20 mouse cellular contexts compared by ENCODE assay signal in genomic region chr4:130978981-130979380, GRCm38 (mm10). TPM values are rescaled to one million over a fixed set of nuclear protein-coding genes. Genes with fewer than 3 reads are reported as not detected.
A peak's percentile ranks its signal among the peaks of the same experiment; 100 is the strongest.
DNase-seq lines count a peak whose midpoint lies in the region; ATAC-seq and TF ChIP-seq lines count a peak whose summit lies in the region.
"Had no signal": no experiment of that assay in that cellular context is flagged by ENCODE, and none has a peak within 500 bp of the region (broad histone marks: within the 10 kb centered on the region; RNA-seq: fewer than 3 reads in every experiment).

No protein-coding gene starts in this region.

- no peak for TF ChIP-seq CTCF in heart, adult 2 months (IDR thresholded peaks at IDR 0.05)

- TF ChIP-seq EP300 in heart, adult 2 months (IDR thresholded peaks at IDR 0.05; ENCODE audit: insufficient read depth, low read depth, low read length) = no peak

- 52% methylated on average over 3 of the region's 3 CpGs for WGBS in heart, adult 2 months
- WGBS in heart, embryonic 10.5 days = 70% methylated on average over 3 of the region's 3 CpGs
- WGBS in kidney, embryonic 16.5 days = 55% methylated on average over 3 of the region's 3 CpGs

- no peaks in the 10 kb centered on the region for H3K79me2 ChIP-seq in heart, adult 2 months (replicated peaks; ENCODE audit: control insufficient read depth, insufficient read depth, low read length)

- no peaks in the 10 kb centered on the region for H3K9me3 ChIP-seq in heart, embryonic 10.5 days
- H3K9me3 ChIP-seq in kidney, embryonic 16.5 days (ENCODE audit: low read length) = no peaks in the 10 kb centered on the region
- H3K9me3 ChIP-seq: heart, embryonic 13.5 days; hindbrain, embryonic 13.5 days; liver, embryonic 15.5 days; neural tube, embryonic 15.5 days had no signal

- ATAC-seq in kidney, embryonic 16.5 days (ENCODE audit: low FRiP score, low TSS enrichment) = no peak
- ATAC-seq: forebrain, embryonic 14.5 days; midbrain, embryonic 16.5 days had no signal

- no peak overlapping the region for H3K4me3 ChIP-seq in heart, adult 2 months
- no peak overlapping the region for H3K4me3 ChIP-seq in heart, embryonic 10.5 days
- H3K4me3 ChIP-seq in kidney, embryonic 16.5 days (ENCODE audit: low read length) = no peak overlapping the region
- H3K4me3 ChIP-seq: heart, embryonic 13.5 days; hindbrain, embryonic 13.5 days; liver, embryonic 15.5 days; neural tube, embryonic 15.5 days had no signal

- H3K27me3 ChIP-seq in heart, adult 2 months (ENCODE audit: control insufficient read depth, insufficient read depth, low read length) = no peaks in the 10 kb centered on the region
- 0 out of 2 replicates have a peak, but pooled peaks cover 7% of the 10 kb centered on the region for H3K27me3 ChIP-seq in heart, embryonic 10.5 days (ENCODE audit: insufficient read depth, poor library complexity, severe bottlenecking)
- H3K27me3 ChIP-seq in kidney, embryonic 16.5 days (ENCODE audit: insufficient read depth, low read length) = no peaks in the 10 kb centered on the region
- H3K27me3 ChIP-seq: heart, embryonic 13.5 days; liver, embryonic 15.5 days; neural tube, embryonic 15.5 days had no signal

- H3K4me1 ChIP-seq in heart, adult 2 months (ENCODE audit: control insufficient read depth, insufficient read depth, low read length) = no peaks in the 10 kb centered on the region
- H3K4me1 ChIP-seq in heart, embryonic 10.5 days = no peaks in the 10 kb centered on the region; the same call in 1 of the 2 replicates
- no peaks in the 10 kb centered on the region for H3K4me1 ChIP-seq in kidney, embryonic 16.5 days (ENCODE audit: insufficient read depth, low read length)
- H3K4me1 ChIP-seq: heart, embryonic 13.5 days; liver, embryonic 15.5 days; neural tube, embryonic 15.5 days had no signal

- H3K4me2 ChIP-seq in kidney, embryonic 16.5 days (replicated peaks; ENCODE audit: low read depth, low read length) = no peak overlapping the region
- H3K4me2 ChIP-seq: heart, embryonic 13.5 days; hindbrain, embryonic 13.5 days; liver, embryonic 15.5 days; neural tube, embryonic 15.5 days had no signal

- DNase-seq in heart, adult 2 months = peak; percentile 46 to 50
- no peak for DNase-seq in heart, embryonic 10.5 days (ENCODE audit: low spot score)
- DNase-seq in NIH3T3 (ENCODE audit: low read depth) = peak; percentile 28
- peak; percentile 20 to 28 for DNase-seq in gastrocnemius, postnatal 36 days
- peak; percentile 31 to 34 for DNase-seq in heart, postnatal 36 days
- no peak for DNase-seq in left cerebral cortex, postnatal 36 days (ENCODE audit: low spot score in 2 of 2)
- DNase-seq: B cell, adult 2 months; cerebellum, adult 9-10 months; thymus, postnatal 4 days had no signal

- no peak overlapping the region for H3K27ac ChIP-seq in heart, adult 2 months
- no peak overlapping the region for H3K27ac ChIP-seq in heart, embryonic 10.5 days
- H3K27ac ChIP-seq in kidney, embryonic 16.5 days (ENCODE audit: low read length) = no peak overlapping the region
- H3K27ac ChIP-seq: heart, embryonic 13.5 days; hindbrain, embryonic 13.5 days; liver, embryonic 15.5 days; neural tube, embryonic 15.5 days had no signal

- no peak for TF ChIP-seq POLR2A in heart, adult 2 months (IDR thresholded peaks at IDR 0.05; ENCODE audit: insufficient read depth, low read depth, low read length)

- no peak overlapping the region for H3K9ac ChIP-seq in heart, adult 2 months (ENCODE audit: low read depth, low read length)
- H3K9ac ChIP-seq in kidney, embryonic 16.5 days (replicated peaks; ENCODE audit: low read length) = no peak overlapping the region
- H3K9ac ChIP-seq: heart, embryonic 13.5 days; hindbrain, embryonic 13.5 days; liver, embryonic 15.5 days; neural tube, embryonic 15.5 days had no signal

- intact Hi-C loops in heart, adult 2 months (cut with DNase I) = no loop called here
- intact Hi-C loops in gastrocnemius, postnatal 36 days (cut with DNase I) = no loop called here
- intact Hi-C loops in heart, postnatal 36 days (cut with DNase I) = no loop called here
- intact Hi-C loops in left cerebral cortex, postnatal 36 days (cut with DNase I) = no loop called here

- H3K36me3 ChIP-seq in heart, adult 2 months (ENCODE audit: control insufficient read depth, insufficient read depth, low read length) = no peaks in the 10 kb centered on the region
- no peaks in the 10 kb centered on the region for H3K36me3 ChIP-seq in heart, embryonic 10.5 days
- H3K36me3 ChIP-seq in kidney, embryonic 16.5 days (ENCODE audit: insufficient read depth, low read length) = no peaks in the 10 kb centered on the region
- H3K36me3 ChIP-seq: heart, embryonic 13.5 days; hindbrain, embryonic 13.5 days; liver, embryonic 15.5 days; neural tube, embryonic 15.5 days had no signal

RNA-seq across cellular contexts. Expression of gene Matn1, which starts 34.8 kb away (rescaled TPM):
- total RNA-seq in heart, adult 2 months (2021) = not detected
- 0.10 TPM in 1 of 2 replicates, not detected in the other for polyA plus RNA-seq in heart, adult 2 months (2012; rRNA removed)
- polyA plus RNA-seq in heart, embryonic 10.5 days (2016; fragmentation: Nextera tagmentation; extraction: Ambion mirVana) = not detected in 2 replicates
- total RNA-seq in gastrocnemius, postnatal 36 days (2021) = not detected
- not detected for total RNA-seq in heart, postnatal 36 days (2021)
- 1 to 10 TPM; 1.4 to 1.7 TPM for total RNA-seq in left cerebral cortex, postnatal 36 days (2021)
- 0.52 and 0.59 TPM in 2 replicates for polyA plus RNA-seq in kidney, embryonic 16.5 days (2015; fragmentation: Nextera tagmentation; extraction: Ambion mirVana)
- total RNA-seq: adrenal gland, adult 18-20 months; megakaryocyte progenitor cell, adult 5-6 weeks had no signal
- polyA plus RNA-seq: heart, embryonic 13.5 days; intestine, embryonic 14.5 days; large intestine, adult 2 months had no signal

Comparison
In these comparisons a context has a peak if more than half of its experiments do, and no peak if none do; other contexts are left out.
1. DNase-seq: peak in heart, adult 2 months (2 of 2), NIH3T3 (single experiment), gastrocnemius, postnatal 36 days (2 of 2) and heart, postnatal 36 days (2 of 2); none in heart, embryonic 10.5 days (single experiment) and left cerebral cortex, postnatal 36 days (0 of 2).